Mouse (Mus musculus): ENCODE measurements around the gene Sept8. TPM values are rescaled to one million over a fixed set of nuclear protein-coding genes. Genes with fewer than 3 reads are reported as not detected.

Gene Sept8
- polyA plus RNA-seq (2014; fragmentation: Nextera tagmentation; extraction: Ambion mirVana), result 17.3 and 20.6 TPM in 2 replicates

- peak; percentile 79 for DNase-seq (ENCODE audit: low spot score)
- Histone ChIP-seq H3K36me3 (replicated peaks; ENCODE audit: control insufficient read depth, insufficient read depth, low read depth, low read length) (no peaks in the 10 kb centered on the region), H3K27me3 (ENCODE audit: control insufficient read depth, insufficient read depth, low read length) (0 out of 2 replicates have a peak, but pooled peaks cover 2% of the 10 kb centered on the region), H3K4me1 (ENCODE audit: control insufficient read depth, insufficient read depth, low read length) (no peaks in the 10 kb centered on the region; the same call in 1 of the 2 replicates), H3K4me3 (ENCODE audit: low read depth, low read length) (peak within 1 kb of the TSS; percentile 81), H3K9ac (replicated peaks; ENCODE audit: low read length) (peak within 1 kb of the TSS; percentile 85), H3K27ac (replicated peaks; ENCODE audit: low read depth, low read length) (0 out of 2 replicates have a peak within 1 kb of the TSS, but pooled peaks have one; percentile 36), H3K9me3 (replicated peaks; ENCODE audit: control insufficient read depth, low read length) (no peaks in the 10 kb centered on the region), H3K4me2 (ENCODE audit: low read depth, low read length) (peak within 1 kb of the TSS; percentile 75)
- WGBS, result 5% methylated on average over 57 of the region's 79 CpGs
- ATAC-seq (replicated peaks; ENCODE audit: insufficient number of reproducible peaks, low FRiP score, low TSS enrichment, low read depth), result peak; percentile 81
Measured at GRCm38 (mm10) chr11:53519207-53520121, at the start of gene Sept8. Gene Sept8, plus strand, starts transcription at chr11:53519257.

- DNase-seq (ENCODE audit: low spot score), result no peak
- Histone ChIP-seq H3K36me3 (replicated peaks; ENCODE audit: control insufficient read depth, insufficient read depth, low read depth, low read length) (no peaks in the 10 kb centered on the region), H3K9me3 (replicated peaks; ENCODE audit: control insufficient read depth, low read length) (no peaks in the 10 kb centered on the region), H3K4me3 (ENCODE audit: low read depth, low read length) (no peak overlapping the region), H3K4me1 (ENCODE audit: control insufficient read depth, insufficient read depth, low read length) (no peaks in the 10 kb centered on the region), H3K27ac (replicated peaks; ENCODE audit: low read depth, low read length) (no peak overlapping the region), H3K9ac (replicated peaks; ENCODE audit: low read length) (no peak overlapping the region), H3K4me2 (ENCODE audit: low read depth, low read length) (no peak overlapping the region), H3K27me3 (ENCODE audit: control insufficient read depth, insufficient read depth, low read length) (peaks cover 32% of the 10 kb centered on the region)
- 24% methylated on average over 16 of the region's 16 CpGs for WGBS
- ATAC-seq (replicated peaks; ENCODE audit: insufficient number of reproducible peaks, low FRiP score, low TSS enrichment, low read depth), result no peak
Measured at GRCm38 (mm10) chr11:53469294-53469967, 49.6 kb upstream of the Sept8 start.

GRCm38 (mm10) chr11:53469968-53470695 lies 48.9 kb upstream of the Sept8 start, which contains the start of gene Gm9837:
Gene Gm9837, minus strand, starts transcription at chr11:53470479.
- Histone ChIP-seq H3K27ac (replicated peaks; ENCODE audit: low read depth, low read length) (no peak within 1 kb of the TSS), H3K4me1 (ENCODE audit: control insufficient read depth, insufficient read depth, low read length) (no peaks in the 10 kb centered on the region), H3K36me3 (replicated peaks; ENCODE audit: control insufficient read depth, insufficient read depth, low read depth, low read length) (no peaks in the 10 kb centered on the region), H3K4me3 (ENCODE audit: low read depth, low read length) (0 out of 2 replicates have a peak within 1 kb of the TSS, but pooled peaks have one; percentile 7), H3K27me3 (ENCODE audit: control insufficient read depth, insufficient read depth, low read length) (peaks cover 25% of the 10 kb centered on the region), H3K9ac (replicated peaks; ENCODE audit: low read length) (no peak within 1 kb of the TSS), H3K4me2 (ENCODE audit: low read depth, low read length) (peak within 1 kb of the TSS; percentile 39), H3K9me3 (replicated peaks; ENCODE audit: control insufficient read depth, low read length) (no peaks in the 10 kb centered on the region)
- ATAC-seq (replicated peaks; ENCODE audit: insufficient number of reproducible peaks, low FRiP score, low TSS enrichment, low read depth) (peak; percentile 60; the same call in 1 of the 2 replicates), DNase-seq (ENCODE audit: low spot score) (peak; percentile 96)
- 5% methylated on average over 29 of the region's 29 CpGs for WGBS

GRCm38 (mm10) chr11:53472709-53473108 lies 46.3 kb upstream of the Sept8 start:
- H3K36me3 ChIP-seq (replicated peaks; ENCODE audit: control insufficient read depth, insufficient read depth, low read depth, low read length), result no peaks in the 10 kb centered on the region
- no peak overlapping the region for H3K4me3 ChIP-seq (ENCODE audit: low read depth, low read length)
- no peaks in the 10 kb centered on the region for H3K4me1 ChIP-seq (ENCODE audit: control insufficient read depth, insufficient read depth, low read length)
- no peak for ATAC-seq (replicated peaks; ENCODE audit: insufficient number of reproducible peaks, low FRiP score, low TSS enrichment, low read depth)
- H3K9ac ChIP-seq (replicated peaks; ENCODE audit: low read length), result no peak overlapping the region
- H3K27ac ChIP-seq (replicated peaks; ENCODE audit: low read depth, low read length), result no peak overlapping the region
- DNase-seq (ENCODE audit: low spot score), result no peak
- H3K4me2 ChIP-seq (ENCODE audit: low read depth, low read length), result no peak overlapping the region
- no peaks in the 10 kb centered on the region for H3K9me3 ChIP-seq (replicated peaks; ENCODE audit: control insufficient read depth, low read length)
- peaks cover 8% of the 10 kb centered on the region for H3K27me3 ChIP-seq (ENCODE audit: control insufficient read depth, insufficient read depth, low read length)
- WGBS, result 75% methylated on average over 3 of the region's 3 CpGs

GRCm38 (mm10) chr11:53475620-53476019 lies 43.4 kb upstream of the Sept8 start:
- Histone ChIP-seq H3K27ac (replicated peaks; ENCODE audit: low read depth, low read length) (no peak overlapping the region), H3K4me2 (ENCODE audit: low read depth, low read length) (no peak overlapping the region), H3K4me3 (ENCODE audit: low read depth, low read length) (no peak overlapping the region), H3K9ac (replicated peaks; ENCODE audit: low read length) (no peak overlapping the region), H3K36me3 (replicated peaks; ENCODE audit: control insufficient read depth, insufficient read depth, low read depth, low read length) (no peaks in the 10 kb centered on the region), H3K4me1 (ENCODE audit: control insufficient read depth, insufficient read depth, low read length) (peaks cover 4% of the 10 kb centered on the region; the same call in 1 of the 2 replicates), H3K9me3 (replicated peaks; ENCODE audit: control insufficient read depth, low read length) (peaks cover 3% of the 10 kb centered on the region; the same call in 1 of the 2 replicates), H3K27me3 (ENCODE audit: control insufficient read depth, insufficient read depth, low read length) (peaks cover 32% of the 10 kb centered on the region)
- no peak for ATAC-seq (replicated peaks; ENCODE audit: insufficient number of reproducible peaks, low FRiP score, low TSS enrichment, low read depth)
- WGBS, result 25% methylated on average over 8 of the region's 8 CpGs
- no peak for DNase-seq (ENCODE audit: low spot score)

GRCm38 (mm10) chr11:53477833-53478232 lies 41.2 kb upstream of the Sept8 start:
- WGBS, result 23% methylated on average over 7 of the region's 7 CpGs
- DNase-seq (ENCODE audit: low spot score) (no peak), ATAC-seq (replicated peaks; ENCODE audit: insufficient number of reproducible peaks, low FRiP score, low TSS enrichment, low read depth) (no peak)
- no peak overlapping the region for H3K4me2 ChIP-seq (ENCODE audit: low read depth, low read length)
- no peak overlapping the region for H3K4me3 ChIP-seq (ENCODE audit: low read depth, low read length)
- H3K27ac ChIP-seq (replicated peaks; ENCODE audit: low read depth, low read length), result no peak overlapping the region
- H3K36me3 ChIP-seq (replicated peaks; ENCODE audit: control insufficient read depth, insufficient read depth, low read depth, low read length), result no peaks in the 10 kb centered on the region
- peaks cover 4% of the 10 kb centered on the region; the same call in 1 of the 2 replicates for H3K4me1 ChIP-seq (ENCODE audit: control insufficient read depth, insufficient read depth, low read length)
- H3K9me3 ChIP-seq (replicated peaks; ENCODE audit: control insufficient read depth, low read length), result peaks cover 3% of the 10 kb centered on the region; the same call in 1 of the 2 replicates
- H3K27me3 ChIP-seq (ENCODE audit: control insufficient read depth, insufficient read depth, low read length), result peaks cover 33% of the 10 kb centered on the region
- no peak overlapping the region for H3K9ac ChIP-seq (replicated peaks; ENCODE audit: low read length)

GRCm38 (mm10) chr11:53478383-53479170 lies 40.5 kb upstream of the Sept8 start:
- H3K9ac ChIP-seq (replicated peaks; ENCODE audit: low read length), result peak overlapping the region; percentile 51
- peaks cover 3% of the 10 kb centered on the region; the same call in 1 of the 2 replicates for H3K9me3 ChIP-seq (replicated peaks; ENCODE audit: control insufficient read depth, low read length)
- no peak for DNase-seq (ENCODE audit: low spot score)
- 6% methylated on average over 76 of the region's 79 CpGs for WGBS
- peak overlapping the region; percentile 41 for H3K4me3 ChIP-seq (ENCODE audit: low read depth, low read length)
- H3K36me3 ChIP-seq (replicated peaks; ENCODE audit: control insufficient read depth, insufficient read depth, low read depth, low read length), result no peaks in the 10 kb centered on the region
- H3K27me3 ChIP-seq (ENCODE audit: control insufficient read depth, insufficient read depth, low read length), result peaks cover 33% of the 10 kb centered on the region
- peak overlapping the region; percentile 76 for H3K4me2 ChIP-seq (ENCODE audit: low read depth, low read length)
- no peak overlapping the region for H3K27ac ChIP-seq (replicated peaks; ENCODE audit: low read depth, low read length)
- H3K4me1 ChIP-seq (ENCODE audit: control insufficient read depth, insufficient read depth, low read length), result peaks cover 4% of the 10 kb centered on the region; the same call in 1 of the 2 replicates
- no peak for ATAC-seq (replicated peaks; ENCODE audit: insufficient number of reproducible peaks, low FRiP score, low TSS enrichment, low read depth)
